Mouse (Mus musculus): ENCODE measurements around the gene a.

- TF ChIP-seq CTCF (IDR thresholded peaks at IDR 0.05; ENCODE audit: control insufficient read depth, insufficient read depth, insufficient replicate concordance, low read depth, low read length) (no peak), POLR2A (IDR thresholded peaks at IDR 0.05; ENCODE audit: control insufficient read depth, low read depth, low read length) (no peak)
Observed at GRCm38 (mm10) chr2:154776496-154776895, 14.7 kb upstream of the a start.
